9 mouse cellular contexts compared by ENCODE assay signal in the genomic region with DNA sequence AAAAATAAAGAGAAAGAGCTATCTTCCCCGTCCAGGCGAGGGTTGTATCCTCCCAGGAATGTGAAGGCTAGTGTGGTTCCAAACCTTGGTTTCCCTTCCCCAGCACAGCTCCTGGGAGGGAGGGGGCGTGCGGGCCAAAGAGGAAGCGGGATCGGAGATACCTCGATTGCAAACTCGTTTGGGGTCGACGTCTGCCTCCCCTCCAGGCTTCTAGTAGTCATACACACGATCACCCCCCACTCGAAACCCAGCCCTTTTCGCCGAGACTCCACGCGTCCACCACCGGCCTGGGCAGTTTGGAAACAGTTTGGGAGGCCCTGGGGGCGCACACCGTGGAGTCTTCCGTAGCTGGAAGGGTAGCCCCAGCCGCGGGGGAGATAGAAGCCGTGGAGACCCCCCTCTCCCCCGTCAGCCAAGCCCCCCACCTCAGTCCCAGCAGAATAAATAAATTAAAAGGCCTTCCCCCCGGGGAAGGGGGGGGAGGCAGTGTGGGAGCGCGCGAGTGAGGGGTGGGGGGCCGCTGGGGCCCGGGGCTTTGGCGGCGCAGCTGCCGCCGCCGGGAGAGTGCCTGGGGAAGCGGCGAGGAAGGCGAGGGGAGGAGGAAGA. TPM values are rescaled to one million over a fixed set of nuclear protein-coding genes. Genes with fewer than 3 reads are reported as not detected.
A peak's percentile ranks its signal among the peaks of the same experiment; 100 is the strongest.
DNase-seq lines count a peak whose midpoint lies in the region; ATAC-seq and TF ChIP-seq lines count a peak whose summit lies in the region.
"Had no signal": no experiment of that assay in that cellular context is flagged by ENCODE, and none has a peak within 500 bp of the region (broad histone marks: within the 10 kb centered on the region; RNA-seq: fewer than 3 reads in every experiment).

No protein-coding gene starts in this region.

- peak overlapping the region; percentile 99 for H3K9ac ChIP-seq in heart, embryonic 15.5 days
- peak overlapping the region; percentile 100 for H3K9ac ChIP-seq in limb, embryonic 13.5 days
- H3K9ac ChIP-seq in midbrain, embryonic 13.5 days (replicated peaks) = peak overlapping the region; percentile 100

- DNase-seq in heart, embryonic 10.5 days (ENCODE audit: low spot score) = peak; percentile 87
- no peak for DNase-seq in heart, adult 18-20 months
- DNase-seq in ES-CJ7 (ENCODE audit: low read depth, low spot score) = peak; percentile 72
- DNase-seq in thymus, postnatal 0 days (ENCODE audit: low spot score) = peak; percentile 51

- no peak for TF ChIP-seq CTCF in cortical plate, adult 2 months (IDR thresholded peaks at IDR 0.05; ENCODE audit: extremely low read depth, insufficient read depth, low read length)

- WGBS in heart, embryonic 10.5 days = under 1% methylated on average over 37 of the region's 38 CpGs
- WGBS in heart, embryonic 15.5 days = under 1% methylated on average over 30 of the region's 38 CpGs
- 1% methylated on average over 32 of the region's 38 CpGs for WGBS in limb, embryonic 13.5 days
- WGBS in midbrain, embryonic 13.5 days = under 1% methylated on average over 31 of the region's 38 CpGs

- H3K9me3 ChIP-seq in heart, embryonic 10.5 days = no peaks in the 10 kb centered on the region
- H3K9me3 ChIP-seq in heart, embryonic 15.5 days (replicated peaks) = no peaks in the 10 kb centered on the region
- no peaks in the 10 kb centered on the region for H3K9me3 ChIP-seq in limb, embryonic 13.5 days
- no peaks in the 10 kb centered on the region for H3K9me3 ChIP-seq in midbrain, embryonic 13.5 days

- H3K4me1 ChIP-seq in heart, embryonic 10.5 days = peaks cover 62% of the 10 kb centered on the region
- peaks cover 3% of the 10 kb centered on the region; the same call in 1 of the 2 replicates for H3K4me1 ChIP-seq in cortical plate, adult 2 months (ENCODE audit: control insufficient read depth, insufficient read depth, low read length)
- peaks cover 50% of the 10 kb centered on the region for H3K4me1 ChIP-seq in heart, embryonic 15.5 days (replicated peaks)
- peaks cover 52% of the 10 kb centered on the region for H3K4me1 ChIP-seq in limb, embryonic 13.5 days
- H3K4me1 ChIP-seq in midbrain, embryonic 13.5 days (replicated peaks) = peaks cover 50% of the 10 kb centered on the region

- TF ChIP-seq POLR2A in cortical plate, adult 2 months (IDR thresholded peaks at IDR 0.05; ENCODE audit: extremely low read depth, insufficient read depth, low read length) = no peak

- no peak for ATAC-seq in heart, embryonic 15.5 days (replicated peaks; ENCODE audit: insufficient number of reproducible peaks, insufficient read depth, low FRiP score, low read depth)
- 0 out of 2 replicates have a peak, but pooled peaks have one; percentile 15 for ATAC-seq in limb, embryonic 13.5 days (ENCODE audit: low FRiP score, low read depth)
- ATAC-seq in midbrain, embryonic 13.5 days = peak; percentile 10; the same call in 1 of the 2 replicates

- H3K27ac ChIP-seq in heart, embryonic 10.5 days = peak overlapping the region; percentile 100
- H3K27ac ChIP-seq in cortical plate, adult 2 months (ENCODE audit: insufficient read depth, low read length) = peak overlapping the region; percentile 89
- H3K27ac ChIP-seq in heart, embryonic 15.5 days = peak overlapping the region; percentile 100
- H3K27ac ChIP-seq in limb, embryonic 13.5 days = peak overlapping the region; percentile 100
- H3K27ac ChIP-seq in midbrain, embryonic 13.5 days = peak overlapping the region; percentile 100

- peak overlapping the region; percentile 92 for H3K4me3 ChIP-seq in heart, embryonic 10.5 days
- H3K4me3 ChIP-seq in cortical plate, adult 2 months (ENCODE audit: insufficient read depth, low read length) = peak overlapping the region; percentile 69
- peak overlapping the region; percentile 92 for H3K4me3 ChIP-seq in heart, embryonic 15.5 days
- H3K4me3 ChIP-seq in limb, embryonic 13.5 days = peak overlapping the region; percentile 94
- H3K4me3 ChIP-seq in midbrain, embryonic 13.5 days (replicated peaks) = peak overlapping the region; percentile 96

- H3K4me2 ChIP-seq in heart, embryonic 15.5 days = peak overlapping the region; percentile 96
- H3K4me2 ChIP-seq in limb, embryonic 13.5 days (replicated peaks) = peak overlapping the region; percentile 98
- peak overlapping the region; percentile 100 for H3K4me2 ChIP-seq in midbrain, embryonic 13.5 days (replicated peaks)

- H3K36me3 ChIP-seq in heart, embryonic 10.5 days = peaks cover 16% of the 10 kb centered on the region
- H3K36me3 ChIP-seq in heart, embryonic 15.5 days = peaks cover 6% of the 10 kb centered on the region
- H3K36me3 ChIP-seq in limb, embryonic 13.5 days = peaks cover 25% of the 10 kb centered on the region
- peaks cover 8% of the 10 kb centered on the region for H3K36me3 ChIP-seq in midbrain, embryonic 13.5 days

- no peaks in the 10 kb centered on the region for H3K27me3 ChIP-seq in heart, embryonic 10.5 days (ENCODE audit: insufficient read depth, poor library complexity, severe bottlenecking)
- H3K27me3 ChIP-seq in heart, embryonic 15.5 days = no peaks in the 10 kb centered on the region
- no peaks in the 10 kb centered on the region for H3K27me3 ChIP-seq in limb, embryonic 13.5 days
- H3K27me3 ChIP-seq in midbrain, embryonic 13.5 days = no peaks in the 10 kb centered on the region

RNA-seq across cellular contexts. Expression of a gene that starts 0.3 kb away (rescaled TPM):
- polyA plus RNA-seq in heart, embryonic 10.5 days (2016; fragmentation: Nextera tagmentation; extraction: Ambion mirVana) = 5.4 and 9.8 TPM in 2 replicates
- total RNA-seq in heart, adult 18-20 months (2021) = 10 to 100 TPM; 11.4 to 15.5 TPM
- 8.4 and 9.2 TPM in 2 replicates for polyA plus RNA-seq in cortical plate, adult 2 months (2012; rRNA removed)
- 6.0 and 6.9 TPM in 2 replicates for polyA plus RNA-seq in heart, embryonic 15.5 days (2015; fragmentation: Nextera tagmentation; extraction: Ambion mirVana)
- polyA plus RNA-seq in limb, embryonic 13.5 days (2015; fragmentation: Nextera tagmentation; extraction: Ambion mirVana) = 11.1 and 12.0 TPM in 2 replicates
- polyA plus RNA-seq in midbrain, embryonic 13.5 days (2015; fragmentation: Nextera tagmentation; extraction: Ambion mirVana) = 13.3 and 14.1 TPM in 2 replicates
- polyA plus RNA-seq in thymus, postnatal 0 days (2015; fragmentation: Nextera tagmentation; extraction: Ambion mirVana) = 8.0 and 11.3 TPM in 2 replicates

RNA-seq across cellular contexts. Expression of a gene that starts 9.2 kb away (rescaled TPM):
- polyA plus RNA-seq in heart, embryonic 10.5 days (2016; fragmentation: Nextera tagmentation; extraction: Ambion mirVana) = 1.5 and 1.7 TPM in 2 replicates
- total RNA-seq in heart, adult 18-20 months (2021) = 1 to 10 TPM in 1 of 2 experiments, under 1 TPM in 1; 0.55 to 2.6 TPM
- polyA plus RNA-seq in cortical plate, adult 2 months (2012; rRNA removed) = 47.4 and 48.1 TPM in 2 replicates
- 1.5 and 3.1 TPM in 2 replicates for polyA plus RNA-seq in heart, embryonic 15.5 days (2015; fragmentation: Nextera tagmentation; extraction: Ambion mirVana)
- 3.7 and 4.6 TPM in 2 replicates for polyA plus RNA-seq in limb, embryonic 13.5 days (2015; fragmentation: Nextera tagmentation; extraction: Ambion mirVana)
- 2.6 and 3.3 TPM in 2 replicates for polyA plus RNA-seq in midbrain, embryonic 13.5 days (2015; fragmentation: Nextera tagmentation; extraction: Ambion mirVana)
- 10.4 and 11.1 TPM in 2 replicates for polyA plus RNA-seq in thymus, postnatal 0 days (2015; fragmentation: Nextera tagmentation; extraction: Ambion mirVana)

RNA-seq across cellular contexts. Expression of a gene that starts 27.6 kb away (rescaled TPM):
- 73.2 and 85.3 TPM in 2 replicates for polyA plus RNA-seq in heart, embryonic 10.5 days (2016; fragmentation: Nextera tagmentation; extraction: Ambion mirVana)
- 10 to 100 TPM; 12.9 to 17.0 TPM for total RNA-seq in heart, adult 18-20 months (2021)
- 27.1 and 27.9 TPM in 2 replicates for polyA plus RNA-seq in cortical plate, adult 2 months (2012; rRNA removed)
- polyA plus RNA-seq in heart, embryonic 15.5 days (2015; fragmentation: Nextera tagmentation; extraction: Ambion mirVana) = 54.9 and 66.7 TPM in 2 replicates
- 99.6 and 104 TPM in 2 replicates for polyA plus RNA-seq in limb, embryonic 13.5 days (2015; fragmentation: Nextera tagmentation; extraction: Ambion mirVana)
- polyA plus RNA-seq in midbrain, embryonic 13.5 days (2015; fragmentation: Nextera tagmentation; extraction: Ambion mirVana) = 72.2 and 74.0 TPM in 2 replicates
- polyA plus RNA-seq in thymus, postnatal 0 days (2015; fragmentation: Nextera tagmentation; extraction: Ambion mirVana) = 77.6 and 94.1 TPM in 2 replicates

RNA-seq across cellular contexts. Expression of a gene that starts 40.9 kb away (rescaled TPM):
- 0.35 TPM in 1 of 2 replicates, not detected in the other for polyA plus RNA-seq in heart, embryonic 10.5 days (2016; fragmentation: Nextera tagmentation; extraction: Ambion mirVana)
- total RNA-seq in heart, adult 18-20 months (2021) = under 1 TPM in 1 of 2 experiments, not detected in 1; 0.51 TPM
- polyA plus RNA-seq in cortical plate, adult 2 months (2012; rRNA removed) = not detected in 2 replicates
- 0.37 TPM in 1 of 2 replicates, not detected in the other for polyA plus RNA-seq in heart, embryonic 15.5 days (2015; fragmentation: Nextera tagmentation; extraction: Ambion mirVana)
- polyA plus RNA-seq in limb, embryonic 13.5 days (2015; fragmentation: Nextera tagmentation; extraction: Ambion mirVana) = not detected in 2 replicates
- not detected in 2 replicates for polyA plus RNA-seq in midbrain, embryonic 13.5 days (2015; fragmentation: Nextera tagmentation; extraction: Ambion mirVana)
- 0.64 TPM in 1 of 2 replicates, not detected in the other for polyA plus RNA-seq in thymus, postnatal 0 days (2015; fragmentation: Nextera tagmentation; extraction: Ambion mirVana)
- total RNA-seq: left cerebral cortex, postnatal 36 days had no signal

Comparison
In these comparisons a context has a peak if more than half of its experiments do, and no peak if none do; other contexts are left out.
1. DNase-seq: peak in heart, embryonic 10.5 days (single experiment), ES-CJ7 (single experiment) and thymus, postnatal 0 days (single experiment); none in heart, adult 18-20 months (0 of 2).
2. Peak in every context shown above with its lines, with median percentiles within 50 percentile points of each other: H3K27ac ChIP-seq, H3K4me3 ChIP-seq, H3K4me2 ChIP-seq and H3K9ac ChIP-seq.